Mouse (Mus musculus) cerebellum, adult 8-10 months (tissue): ENCODE measurements around the gene Kcnc1.

ENCODE experiments used
- DNase-seq: peaks from one replicate; pipeline ENCODE4 v3.0.0; 2022

The Kcnc1 gene

DNA sequence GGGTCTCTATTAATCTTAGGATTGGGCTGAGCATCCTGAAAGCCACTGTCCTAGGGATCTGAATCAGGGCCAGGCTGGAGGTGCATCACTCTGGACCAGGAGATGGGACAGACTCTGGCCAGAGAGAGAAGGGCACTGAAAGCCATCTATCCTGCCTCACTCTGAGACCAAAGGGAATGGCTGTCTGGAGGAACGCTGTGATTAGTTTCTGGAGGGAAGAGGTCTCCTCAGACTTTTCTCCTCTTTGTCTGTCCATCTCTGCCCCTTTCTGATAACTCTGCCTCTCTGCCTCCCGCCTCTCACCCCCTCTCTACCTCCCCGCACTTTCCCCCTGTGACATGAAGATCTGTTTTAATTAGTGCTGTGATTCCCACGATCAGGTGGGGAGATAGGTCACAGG lies 1.4 kb upstream of the Kcnc1 start:
- DNase-seq, result peak; percentile 46

GRCm38 (mm10) chr7:46395571-46395970 lies 726 bp upstream of the Kcnc1 start:
- peak; percentile 38 for DNase-seq

- peak; percentile 66 for DNase-seq
These were observed 833 bp downstream of the Kcnc1 start for GRCm38 (mm10) chr7:46396928-46397731.

DNA sequence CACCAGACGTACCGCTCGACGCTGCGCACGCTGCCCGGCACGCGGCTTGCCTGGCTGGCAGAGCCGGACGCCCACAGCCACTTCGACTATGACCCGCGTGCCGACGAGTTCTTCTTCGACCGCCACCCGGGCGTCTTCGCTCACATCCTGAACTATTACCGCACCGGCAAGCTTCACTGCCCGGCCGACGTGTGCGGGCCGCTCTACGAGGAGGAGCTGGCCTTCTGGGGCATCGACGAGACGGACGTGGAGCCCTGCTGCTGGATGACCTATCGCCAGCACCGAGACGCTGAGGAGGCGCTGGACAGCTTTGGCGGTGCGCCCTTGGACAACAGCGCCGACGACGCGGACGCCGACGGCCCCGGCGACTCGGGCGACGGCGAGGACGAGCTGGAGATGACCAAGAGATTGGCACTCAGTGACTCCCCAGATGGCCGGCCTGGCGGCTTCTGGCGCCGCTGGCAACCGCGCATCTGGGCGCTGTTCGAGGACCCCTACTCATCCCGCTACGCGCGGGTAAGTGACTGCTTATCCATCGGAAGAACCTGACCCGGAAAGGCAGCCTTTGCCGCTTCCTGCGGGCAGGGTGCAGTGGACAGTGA lies 1.5 kb downstream of the Kcnc1 start:
- peak; percentile 66 for DNase-seq

GRCm38 (mm10) chr7:46398612-46399011 lies 2.3 kb downstream of the Kcnc1 start:
- peak; percentile 29 for DNase-seq

GRCm38 (mm10) chr7:46399676-46400075 lies 3.4 kb downstream of the Kcnc1 start:
- peak; percentile 44 for DNase-seq

- DNase-seq, result peak; percentile 39
These were observed 4.0 kb downstream of the Kcnc1 start for GRCm38 (mm10) chr7:46400346-46400745.

- peak; percentile 38 for DNase-seq
These were observed 5.3 kb downstream of the Kcnc1 start for GRCm38 (mm10) chr7:46401371-46402180.

GRCm38 (mm10) chr7:46403616-46404485 lies 7.6 kb downstream of the Kcnc1 start:
- DNase-seq, result peak; percentile 42

DNA sequence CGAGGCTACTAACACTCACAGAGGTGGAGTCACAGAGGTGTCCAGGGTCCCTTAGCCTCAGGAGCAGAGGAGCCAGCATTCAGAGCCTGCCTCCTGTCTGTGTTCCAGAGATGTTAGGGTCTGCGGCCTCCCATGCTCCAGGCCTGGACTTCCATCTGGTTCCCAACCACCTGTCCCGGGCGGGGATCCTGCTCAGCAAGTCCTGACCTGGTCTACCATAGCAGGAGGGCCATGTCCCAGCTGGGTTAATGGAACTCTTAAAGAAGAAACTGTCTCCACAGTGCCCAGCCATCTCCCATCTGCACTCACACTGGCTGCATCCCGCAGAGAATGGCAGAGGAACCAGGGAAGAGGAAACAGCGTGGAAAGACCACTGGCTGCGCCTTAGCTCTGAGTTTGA lies 8.5 kb downstream of the Kcnc1 start:
- no peak for DNase-seq

DNA sequence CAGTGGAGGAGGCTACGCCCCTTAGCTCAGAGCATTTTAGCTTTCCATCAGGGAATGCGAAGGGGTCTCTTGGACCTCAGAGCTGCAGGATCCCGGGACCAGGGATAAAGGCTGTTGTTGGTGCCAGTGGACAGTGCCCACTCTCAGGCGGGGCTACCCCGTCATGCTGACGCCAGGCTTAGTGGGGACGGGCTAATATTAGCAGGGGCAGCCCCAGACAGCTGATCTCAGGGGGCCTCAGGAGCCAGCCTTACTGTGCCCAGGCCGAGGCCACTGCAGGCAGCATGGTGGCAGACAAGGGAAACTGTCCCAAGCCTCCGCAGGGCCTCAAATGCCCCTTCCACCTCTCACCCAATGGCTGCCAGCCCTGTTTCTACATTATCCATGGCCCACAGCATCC lies 12.3 kb downstream of the Kcnc1 start:
- no peak for DNase-seq

DNA sequence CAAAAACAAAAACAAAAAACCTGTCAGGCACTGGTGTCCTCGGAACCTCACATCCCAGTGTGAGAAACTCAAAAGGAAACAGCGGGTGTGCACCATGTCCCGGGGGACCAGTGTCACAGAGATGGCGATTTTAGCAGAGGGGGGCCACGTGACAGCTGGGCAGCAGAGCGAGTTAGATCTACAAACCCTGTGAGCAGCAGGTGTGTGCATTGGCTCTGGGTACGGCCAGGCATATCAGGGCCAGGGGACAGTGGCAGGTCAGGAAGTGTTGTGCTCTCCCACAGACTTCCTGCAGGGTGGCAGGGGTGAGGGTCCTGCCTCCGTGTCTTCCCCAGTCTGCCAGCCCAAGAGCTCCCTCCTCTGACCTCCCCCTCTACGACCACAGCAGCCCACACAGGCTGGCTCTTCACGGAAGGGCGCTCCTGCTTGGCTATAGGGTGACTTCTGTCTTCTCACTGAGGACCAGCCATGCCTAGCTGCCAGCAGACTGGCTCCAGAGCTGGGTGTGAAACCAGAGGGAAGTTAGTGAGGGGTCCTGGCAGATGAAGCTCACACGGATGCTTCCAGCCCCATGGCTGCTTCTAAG lies 13.0 kb downstream of the Kcnc1 start:
- no peak for DNase-seq

DNA sequence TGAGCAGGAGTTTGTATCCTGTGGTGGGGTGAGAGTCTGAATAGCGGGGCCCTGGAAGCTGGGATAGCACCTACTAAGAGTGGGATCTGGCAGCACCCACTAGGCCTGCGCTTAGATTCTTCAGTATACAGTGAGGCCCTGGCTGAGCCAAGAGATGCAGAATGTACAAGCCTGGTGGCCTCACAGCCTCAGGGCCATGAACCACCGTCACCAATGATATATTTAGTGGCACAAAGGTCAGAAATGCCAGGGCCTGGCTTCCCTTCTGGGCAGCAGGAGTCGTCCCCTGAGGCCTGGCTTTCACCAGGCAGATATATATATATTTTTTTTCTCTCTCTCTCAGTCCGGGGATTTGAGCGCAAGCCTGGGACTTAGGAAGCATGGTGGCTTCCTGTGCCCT lies 14.4 kb downstream of the Kcnc1 start:
- DNase-seq, result no peak

DNA sequence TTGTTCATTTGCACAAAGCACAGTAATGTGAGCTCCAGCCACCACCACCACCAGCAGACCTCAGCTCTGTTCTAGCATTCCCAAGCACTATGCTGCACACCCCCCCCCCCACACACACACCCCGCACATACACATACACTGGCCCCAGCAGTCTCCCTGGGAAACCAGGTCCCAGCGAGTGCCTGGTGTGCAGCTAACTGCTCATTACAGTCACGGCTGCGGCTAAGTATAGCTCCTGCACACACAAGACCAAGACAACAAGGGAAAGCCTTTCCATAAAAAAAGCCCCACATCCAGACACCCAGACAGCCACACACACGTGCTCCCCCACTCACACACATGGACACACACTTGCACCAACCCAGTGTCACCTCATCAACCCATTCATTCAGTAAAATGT lies 16.5 kb downstream of the Kcnc1 start:
- DNase-seq, result no peak

- no peak for DNase-seq
These were observed 17.8 kb downstream of the Kcnc1 start for GRCm38 (mm10) chr7:46413959-46414725.

DNA sequence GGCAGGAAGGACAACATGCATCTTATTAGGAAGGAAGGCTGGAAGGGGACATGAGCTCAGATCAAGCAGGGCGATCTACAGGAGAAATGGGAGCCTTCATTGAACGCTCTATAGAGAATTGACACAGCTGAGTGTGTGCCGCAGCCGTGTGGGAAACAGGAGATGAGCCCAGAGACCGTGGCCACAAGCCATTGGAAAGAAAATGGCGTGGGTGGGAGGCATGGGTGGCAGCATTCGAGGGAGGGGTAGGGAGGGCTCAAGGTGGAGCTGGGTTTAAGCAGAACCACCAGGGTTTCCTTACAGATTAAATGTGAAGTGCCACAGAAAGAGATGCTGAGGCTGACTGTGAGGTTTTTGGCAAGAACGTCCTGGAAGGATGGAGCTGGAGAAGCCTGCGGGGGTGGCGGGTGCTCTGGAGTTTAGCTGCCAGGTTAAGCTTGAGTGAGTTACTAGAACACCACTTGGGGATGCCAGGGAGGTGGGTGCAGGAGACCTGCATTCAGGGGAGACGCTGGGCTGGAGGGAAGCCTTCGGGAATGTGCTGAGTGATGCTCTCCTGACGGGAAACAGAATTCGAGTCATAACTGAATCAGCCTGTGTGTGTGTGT lies 19.6 kb downstream of the Kcnc1 start:
- no peak for DNase-seq

GRCm38 (mm10) chr7:46417467-46417866 lies 21.2 kb downstream of the Kcnc1 start:
- no peak for DNase-seq

DNA sequence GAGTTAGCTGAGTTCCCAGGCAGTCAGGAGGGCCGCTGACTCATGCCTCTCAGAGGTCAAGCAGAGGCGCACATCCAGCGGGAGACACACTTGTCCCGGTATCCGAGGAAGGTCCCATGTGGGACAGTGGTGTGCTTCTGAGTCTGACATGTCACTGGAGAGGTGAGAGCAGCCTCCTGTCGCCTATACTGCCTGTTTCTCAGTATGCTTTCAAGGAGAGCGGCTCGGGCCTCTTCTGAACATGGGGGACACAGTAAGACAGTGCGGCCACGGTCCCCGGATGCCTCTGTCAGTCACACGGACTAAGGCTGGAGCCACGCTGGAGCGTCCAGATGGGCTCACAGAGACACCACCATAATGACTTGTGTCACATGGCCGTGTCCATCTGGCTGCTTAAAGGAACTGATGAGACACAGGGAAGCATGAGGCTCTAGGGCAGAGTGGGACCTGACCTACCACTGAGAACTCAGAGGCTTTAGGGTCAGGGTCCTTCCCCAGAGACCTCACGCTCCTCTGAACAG lies 21.9 kb downstream of the Kcnc1 start:
- no peak for DNase-seq

DNA sequence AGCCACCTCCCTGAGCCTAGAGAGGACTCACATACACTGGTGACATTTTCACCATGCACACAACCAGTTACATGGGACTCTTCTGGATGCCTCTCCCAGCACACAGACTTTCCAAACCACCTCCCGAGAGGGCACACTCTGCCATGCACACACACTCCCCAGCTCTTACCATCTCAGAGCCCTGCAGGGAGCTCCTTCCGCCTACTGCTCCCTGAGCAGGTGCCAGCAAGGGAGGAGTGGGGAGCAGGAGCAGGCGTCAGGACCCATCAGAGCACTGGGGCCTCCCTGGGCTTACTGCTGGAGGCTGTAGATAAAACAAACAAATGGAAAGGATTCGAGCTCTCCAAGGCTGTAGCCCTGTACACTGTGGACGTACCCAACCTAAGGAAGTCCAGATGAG lies 25.2 kb downstream of the Kcnc1 start:
- no peak for DNase-seq

GRCm38 (mm10) chr7:46422052-46422763 lies 25.9 kb downstream of the Kcnc1 start:
- DNase-seq, result no peak
